Mouse (Mus musculus) hindbrain, embryonic 11.5 days (tissue): ENCODE data around the gene Ikzf1. TPM values are rescaled to one million over a fixed set of nuclear protein-coding genes. Genes with fewer than 3 reads are reported as not detected.

Experiments
- ATAC-seq: fragments of 200-750 bp; cut with Nextera tagmentation; 2 replicates; pipeline ENCODE4 v1.8.0; 2017; ENCODE audit warnings: mild to moderate bottlenecking, moderate TSS enrichment, moderate library complexity; ENCODE audit not compliant: low FRiP score
- DNase-seq: peaks from one replicate; pipeline ENCODE4 v3.0.0-alpha.2; 2015; ENCODE audit warnings: low spot score
- H3K27ac ChIP-seq: fragments of 300-500 bp; sonication (generic); 2 replicates; pipeline ENCODE4 v1.5.1; 2014; ENCODE audit warnings: mild to moderate bottlenecking, low read depth, low read length
- H3K27me3 ChIP-seq: fragments of 300-500 bp; sonication (generic); 2 replicates; pipeline ENCODE4 v1.6.1; 2014; ENCODE audit warnings: mild to moderate bottlenecking, low read length, moderate library complexity, mixed read lengths; ENCODE audit not compliant: control insufficient read depth, insufficient read depth
- H3K36me3 ChIP-seq: fragments of 300-500 bp; sonication (generic); 2 replicates; pipeline ENCODE4 v1.6.1; 2014; ENCODE audit warnings: mild to moderate bottlenecking, low read length, moderate library complexity, mixed read lengths; ENCODE audit not compliant: control insufficient read depth, insufficient read depth
- H3K4me1 ChIP-seq: fragments of 300-500 bp; sonication (generic); replicated peaks from 2 replicates; pipeline ENCODE4 v1.6.1; 2014; ENCODE audit warnings: low read length, mixed read lengths; ENCODE audit not compliant: control insufficient read depth, insufficient read depth
- H3K4me2 ChIP-seq: fragments of 300-500 bp; sonication (generic); replicated peaks from 2 replicates; pipeline ENCODE4 v1.6.1; 2014; ENCODE audit warnings: mild to moderate bottlenecking, low read depth, low read length
- H3K4me3 ChIP-seq: fragments of 300-500 bp; sonication (generic); 2 replicates; pipeline ENCODE4 v1.5.1; 2014; ENCODE audit warnings: low read depth, low read length
- H3K9ac ChIP-seq: fragments of 300-500 bp; sonication (generic); 2 replicates; pipeline ENCODE4 v1.6.1; 2014; ENCODE audit warnings: low read depth, low read length
- H3K9me3 ChIP-seq: fragments of 300-500 bp; sonication (generic); 2 replicates; pipeline ENCODE4 v1.6.1; 2016; ENCODE audit warnings: low read length; ENCODE audit not compliant: control insufficient read depth
- WGBS: fragments of 180-500 bp; shearing (Covaris S2); extraction: QIAGEN DNeasy Blood & Tissue Kit; methylation state at CpG from one replicate; pipeline ENCODE4 v1.1.7; 2014; 5-methylcytosine and 5-hydroxymethylcytosine counted together
- polyA plus RNA-seq: library from polyadenylated mRNA; unstranded; fragments of >200 nt; fragmentation: Nextera tagmentation; extraction: Ambion mirVana; gene quantifications from 2 replicates; pipeline ENCODE4 v1.2.1, GENCODE M21; 2014

Ikzf1 gene
- polyA plus RNA-seq, 1 experiment from 2014 or later = 3.5 TPM

- H3K9me3 ChIP-seq = no peaks in the 10 kb centered on the region
These were observed 136.7 kb downstream of the Ikzf1 start for GRCm38 (mm10) chr11:11821387-11821975.

More at GRCm38 (mm10) chr11:11821387-11821975, 136.7 kb downstream of the Ikzf1 start:
- Histone ChIP-seq H3K9ac (peak overlapping the region; percentile 62), H3K4me1 (peaks cover 10% of the 10 kb centered on the region), H3K36me3 (no peaks in the 10 kb centered on the region), H3K27ac (peak overlapping the region; percentile 94), H3K27me3 (no peaks in the 10 kb centered on the region), H3K4me2 (no peak overlapping the region), H3K4me3 (no peak overlapping the region)
- DNase-seq (peak; percentile 91), ATAC-seq (peak; percentile 82)
- 9% methylated on average over 12 of the region's 16 CpGs for WGBS

Other genes with a start within 250 kb of the Ikzf1 start
- 1.6 and 1.7 TPM in 2 replicates for gene Spata48, start 222.9 kb upstream of the Ikzf1 start, polyA plus RNA-seq
- 0.47 and 0.73 TPM in 2 replicates for gene Zpbp, start 222.6 kb upstream of the Ikzf1 start, polyA plus RNA-seq
- not detected in 2 replicates for gene 4930512M02Rik, start 57.2 kb upstream of the Ikzf1 start, polyA plus RNA-seq
- gene Fignl1, start 124.0 kb downstream of the Ikzf1 start, polyA plus RNA-seq = 66.4 and 73.5 TPM in 2 replicates
- 8.3 and 14.3 TPM in 2 replicates for gene Ddc, start 213.1 kb downstream of the Ikzf1 start, polyA plus RNA-seq